Mouse (Mus musculus) neural tube, embryonic 14.5 days (tissue): ENCODE measurements around the gene Rhebl1. TPM values are rescaled to one million over a fixed set of nuclear protein-coding genes. Genes with fewer than 3 reads are reported as not detected.

Experiments used
- ATAC-seq: fragments of 200-750 bp; cut with Nextera tagmentation; 2 replicates; pipeline ENCODE4 v1.8.0; 2017; ENCODE audit warnings: low read depth, mild to moderate bottlenecking, moderate TSS enrichment, moderate library complexity
- H3K27ac ChIP-seq: fragments of 300-500 bp; sonication (generic); 2 replicates; pipeline ENCODE4 v1.5.1; 2014; ENCODE audit warnings: low read depth, mild to moderate bottlenecking, control low read depth, low read length, moderate library complexity, mixed read lengths
- H3K27me3 ChIP-seq: fragments of 300-500 bp; sonication (generic); 2 replicates; pipeline ENCODE4 v1.6.1; 2014; ENCODE audit warnings: low read length; ENCODE audit not compliant: control insufficient read depth, insufficient read depth
- H3K36me3 ChIP-seq: fragments of 300-500 bp; sonication (generic); 2 replicates; pipeline ENCODE4 v1.6.1; 2014; ENCODE audit warnings: low read length, mixed read lengths; ENCODE audit not compliant: control insufficient read depth, insufficient read depth
- H3K4me1 ChIP-seq: fragments of 300-500 bp; sonication (generic); 2 replicates; pipeline ENCODE4 v1.6.1; 2014; ENCODE audit warnings: low read length; ENCODE audit not compliant: control insufficient read depth, insufficient read depth
- H3K4me2 ChIP-seq: fragments of 300-500 bp; sonication (generic); 2 replicates; pipeline ENCODE4 v1.6.1; 2014; ENCODE audit warnings: mild to moderate bottlenecking, low read depth, low read length, control low read depth
- H3K4me3 ChIP-seq: fragments of 300-500 bp; sonication (generic); 2 replicates; pipeline ENCODE4 v1.5.1; 2014; ENCODE audit warnings: low read depth, low read length, control low read depth, mixed read lengths
- H3K9ac ChIP-seq: fragments of 300-500 bp; sonication (generic); replicated peaks from 2 replicates; pipeline ENCODE4 v1.6.1; 2014; ENCODE audit warnings: low read depth, mild to moderate bottlenecking, control low read depth, low read length, mixed read lengths
- H3K9me3 ChIP-seq: fragments of 300-500 bp; sonication (generic); 2 replicates; pipeline ENCODE4 v1.6.1; 2016; ENCODE audit warnings: low read length; ENCODE audit not compliant: control insufficient read depth
- WGBS: fragments of 180-500 bp; shearing (Covaris S2); extraction: QIAGEN DNeasy Blood & Tissue Kit; methylation state at CpG from one replicate; pipeline ENCODE4 v1.1.7; 2014; 5-methylcytosine and 5-hydroxymethylcytosine counted together
- polyA plus RNA-seq: library from polyadenylated mRNA; unstranded; fragments of >200 nt; fragmentation: Nextera tagmentation; extraction: Ambion mirVana; gene quantifications from 2 replicates; pipeline ENCODE4 v1.2.1, GENCODE M21; 2014

Rhebl1 gene
- polyA plus RNA-seq, 1 experiment from 2014 or later, result 21.3 TPM

DNA sequence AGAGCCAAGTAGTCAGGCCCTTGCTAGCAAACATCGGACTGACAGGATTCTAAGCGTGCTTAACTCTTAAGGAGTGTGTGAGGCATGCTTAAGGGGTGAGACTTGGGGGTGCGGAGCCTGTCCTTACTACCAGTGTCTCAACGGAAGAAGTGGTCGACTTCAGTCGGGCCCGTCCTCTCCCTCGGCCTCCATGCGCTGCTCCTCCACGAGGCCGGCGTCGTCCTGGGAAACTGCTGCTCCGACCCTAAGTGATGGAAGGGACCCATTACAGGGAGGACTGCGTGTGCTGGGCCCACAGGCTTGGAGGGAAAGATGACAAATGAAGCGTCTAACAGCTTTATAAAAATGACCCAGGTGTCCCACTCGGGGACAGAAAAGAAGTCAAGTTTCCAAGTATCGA lies 33.4 kb downstream of the Rhebl1 start:
- Histone ChIP-seq H3K9ac (no peak overlapping the region), H3K4me2 (no peak overlapping the region), H3K4me1 (no peaks in the 10 kb centered on the region), H3K9me3 (no peaks in the 10 kb centered on the region), H3K36me3 (peaks cover 83% of the 10 kb centered on the region), H3K4me3 (no peak overlapping the region), H3K27me3 (no peaks in the 10 kb centered on the region), H3K27ac (no peak overlapping the region)
- WGBS, result 97% methylated on average over 18 of the region's 18 CpGs
- ATAC-seq, result no peak

GRCm38 (mm10) chr15:98859319-98860043 lies 34.9 kb downstream of the Rhebl1 start:
- no peak overlapping the region for H3K9ac ChIP-seq
- no peak overlapping the region for H3K4me2 ChIP-seq
- ATAC-seq, result no peak
- no peaks in the 10 kb centered on the region for H3K9me3 ChIP-seq
- H3K4me3 ChIP-seq, result no peak overlapping the region
- no peaks in the 10 kb centered on the region for H3K27me3 ChIP-seq
- H3K4me1 ChIP-seq, result no peaks in the 10 kb centered on the region
- H3K27ac ChIP-seq, result no peak overlapping the region
- peaks cover 81% of the 10 kb centered on the region for H3K36me3 ChIP-seq
- WGBS, result 85% methylated on average over 9 of the region's 9 CpGs

- no peak overlapping the region for H3K4me2 ChIP-seq
- no peak overlapping the region for H3K9ac ChIP-seq
- H3K36me3 ChIP-seq, result peaks cover 85% of the 10 kb centered on the region
- no peaks in the 10 kb centered on the region for H3K9me3 ChIP-seq
- WGBS, result 93% methylated on average over 16 of the region's 16 CpGs
- H3K4me1 ChIP-seq, result no peaks in the 10 kb centered on the region
- no peak overlapping the region for H3K4me3 ChIP-seq
- ATAC-seq, result no peak
- H3K27ac ChIP-seq, result no peak overlapping the region
- H3K27me3 ChIP-seq, result no peaks in the 10 kb centered on the region
Measured at GRCm38 (mm10) chr15:98854214-98854613, 40.1 kb downstream of the Rhebl1 start.

DNA sequence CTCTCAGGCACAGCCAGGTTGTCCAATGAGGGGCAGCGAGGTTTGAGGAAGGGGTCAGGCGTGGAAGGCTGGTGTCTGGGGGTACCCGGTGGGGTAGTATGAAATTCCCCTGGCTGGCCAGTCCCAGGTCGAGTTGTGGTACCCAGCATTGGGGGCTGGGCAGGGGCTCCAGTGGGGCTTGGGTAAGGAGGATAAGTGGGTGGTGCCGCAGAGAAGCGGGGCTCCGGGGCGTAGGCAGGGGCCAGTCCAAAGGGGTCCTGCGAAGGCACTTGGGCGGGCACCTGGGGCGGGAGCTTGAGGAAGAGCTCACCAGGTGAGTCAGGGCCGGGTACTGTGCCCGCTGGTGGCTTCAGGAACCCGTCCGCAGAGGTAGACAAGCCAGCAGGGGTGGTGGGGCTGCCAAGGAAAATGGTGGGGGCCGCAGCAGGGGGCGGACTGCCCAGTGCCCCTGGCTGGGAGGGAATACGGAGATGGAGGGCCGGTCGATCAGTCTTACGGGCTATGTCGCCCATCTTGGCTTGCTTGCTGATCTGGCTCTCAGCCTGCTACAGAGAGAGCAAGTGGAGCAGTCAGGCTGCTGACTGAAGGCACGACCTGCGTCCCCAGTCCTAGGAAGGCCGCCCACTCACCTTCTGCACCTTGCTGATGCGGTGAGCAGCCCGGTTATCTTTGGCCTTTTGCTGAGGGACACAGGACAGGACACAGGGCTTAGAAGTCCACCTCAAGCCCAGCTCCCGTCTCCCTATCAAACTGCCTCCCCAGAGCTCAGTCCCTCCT lies 41.0 kb downstream of the Rhebl1 start:
- no peak overlapping the region for H3K9ac ChIP-seq
- no peaks in the 10 kb centered on the region for H3K4me1 ChIP-seq
- H3K4me3 ChIP-seq, result no peak overlapping the region
- no peaks in the 10 kb centered on the region for H3K27me3 ChIP-seq
- no peak for ATAC-seq
- H3K27ac ChIP-seq, result no peak overlapping the region
- H3K36me3 ChIP-seq, result peaks cover 93% of the 10 kb centered on the region
- no peak overlapping the region for H3K4me2 ChIP-seq
- H3K9me3 ChIP-seq, result no peaks in the 10 kb centered on the region
- 94% methylated on average over 28 of the region's 28 CpGs for WGBS

DNA sequence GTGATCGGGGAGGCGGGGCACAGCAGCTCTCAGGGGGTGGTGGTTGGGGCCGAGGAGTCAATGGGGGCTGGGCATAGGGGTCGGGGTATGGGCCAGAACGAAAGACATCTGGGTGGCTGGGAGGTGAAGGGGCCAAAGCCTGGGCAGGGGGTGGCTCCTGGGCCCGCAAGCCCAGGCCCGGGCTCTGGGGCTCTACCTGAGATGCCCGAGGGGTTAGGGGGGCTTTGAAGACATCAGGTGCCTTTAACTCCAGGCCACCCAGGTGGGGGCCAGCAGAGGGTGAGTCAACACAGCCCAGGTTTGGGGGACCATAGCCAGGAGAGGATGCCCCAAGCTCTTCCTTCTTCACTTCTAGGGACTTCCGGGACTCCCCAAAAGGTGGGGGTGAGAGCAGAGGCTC lies 41.6 kb downstream of the Rhebl1 start:
- WGBS, result 96% methylated on average over 9 of the region's 9 CpGs
- Histone ChIP-seq H3K4me2 (no peak overlapping the region), H3K4me3 (no peak overlapping the region), H3K9me3 (no peaks in the 10 kb centered on the region), H3K27ac (no peak overlapping the region), H3K36me3 (peaks cover 91% of the 10 kb centered on the region), H3K4me1 (no peaks in the 10 kb centered on the region), H3K9ac (no peak overlapping the region), H3K27me3 (no peaks in the 10 kb centered on the region)
- ATAC-seq, result no peak

- Histone ChIP-seq H3K27me3 (no peaks in the 10 kb centered on the region), H3K27ac (no peak overlapping the region), H3K4me2 (no peak overlapping the region), H3K36me3 (peaks cover 91% of the 10 kb centered on the region), H3K4me3 (no peak overlapping the region), H3K4me1 (no peaks in the 10 kb centered on the region), H3K9me3 (no peaks in the 10 kb centered on the region), H3K9ac (no peak overlapping the region)
- ATAC-seq, result no peak
- WGBS, result 97% methylated on average over 9 of the region's 9 CpGs
Measured at GRCm38 (mm10) chr15:98852071-98852470, 42.3 kb downstream of the Rhebl1 start.

- H3K9me3 ChIP-seq, result no peaks in the 10 kb centered on the region
- no peak overlapping the region for H3K27ac ChIP-seq
- no peak overlapping the region for H3K4me2 ChIP-seq
- no peak overlapping the region for H3K4me3 ChIP-seq
- no peak overlapping the region for H3K9ac ChIP-seq
- no peaks in the 10 kb centered on the region for H3K4me1 ChIP-seq
- ATAC-seq, result no peak
- 95% methylated on average over 21 of the region's 21 CpGs for WGBS
- no peaks in the 10 kb centered on the region for H3K27me3 ChIP-seq
- H3K36me3 ChIP-seq, result peaks cover 93% of the 10 kb centered on the region
Measured at GRCm38 (mm10) chr15:98851229-98851818, 43.0 kb downstream of the Rhebl1 start.

DNA sequence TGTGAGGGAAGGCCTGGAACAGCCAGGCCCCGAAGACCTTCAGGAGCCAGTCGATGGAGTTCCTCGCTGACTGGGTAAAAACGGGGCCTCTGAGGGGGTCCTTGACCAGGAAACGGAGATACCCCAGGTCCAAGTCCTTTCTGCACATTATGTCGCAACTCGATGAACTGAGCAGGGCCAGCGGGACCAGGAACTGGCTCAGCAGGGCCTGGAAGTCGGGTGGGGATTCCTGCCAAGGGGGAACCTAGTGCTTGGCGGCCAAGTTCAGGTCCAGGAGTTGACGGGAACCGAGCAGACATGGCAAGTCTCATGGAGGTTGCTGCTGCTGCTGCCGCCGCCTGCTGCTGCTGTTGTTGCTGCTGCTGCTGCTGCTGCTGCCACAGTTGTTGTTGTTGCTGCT lies 43.7 kb downstream of the Rhebl1 start:
- Histone ChIP-seq H3K27me3 (no peaks in the 10 kb centered on the region), H3K9ac (no peak overlapping the region), H3K27ac (no peak overlapping the region), H3K4me2 (no peak overlapping the region), H3K4me1 (no peaks in the 10 kb centered on the region), H3K9me3 (no peaks in the 10 kb centered on the region), H3K36me3 (peaks cover 94% of the 10 kb centered on the region), H3K4me3 (no peak overlapping the region)
- ATAC-seq, result no peak
- WGBS, result 95% methylated on average over 14 of the region's 14 CpGs
